Mouse (Mus musculus) kidney, adult 2 months (tissue): ENCODE results near the gene Kif1b.

Experiments
- CTCF ChIP-seq: fragments of 200-500 bp; conservative IDR thresholded peaks from 2 replicates; pipeline ENCODE4 v1.5.1; 2011; ENCODE audit warnings: low read depth, mild to moderate bottlenecking, control low read depth, low read length, moderate library complexity, mixed read lengths; ENCODE audit not compliant: insufficient read depth, insufficient read length
- POLR2A ChIP-seq: fragments of 200-500 bp; IDR thresholded peaks from one replicate; pipeline ENCODE4 v1.6.1; 2011; ENCODE audit warnings: low read depth, low read length, control low read depth

DNA sequence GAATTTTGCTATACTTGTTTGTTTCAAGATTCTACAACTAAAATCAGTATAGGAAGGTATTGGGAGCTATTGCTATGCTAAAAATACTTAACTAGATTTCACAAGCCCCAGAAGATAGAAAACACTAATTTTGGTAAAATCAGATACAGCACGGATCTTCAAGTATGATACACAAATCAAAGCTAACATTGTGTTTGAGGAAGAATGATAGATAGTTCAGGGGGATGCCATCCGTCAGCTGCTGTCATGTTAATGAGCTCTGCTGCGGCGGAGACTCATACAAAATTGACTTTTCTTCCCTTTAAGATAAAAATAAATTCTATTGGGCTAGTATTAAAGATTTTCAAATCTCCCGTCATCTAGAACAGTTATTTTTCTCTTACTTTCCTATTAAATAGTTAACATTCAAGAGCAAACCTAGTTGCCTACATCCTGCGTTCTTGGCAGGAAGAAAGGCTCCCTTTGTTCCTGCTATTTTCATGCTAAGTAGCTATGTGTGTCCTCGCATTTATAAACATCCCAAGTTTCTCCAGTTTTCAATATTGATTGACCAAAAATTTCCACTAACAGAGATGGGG is 60.8 kb downstream of the Kif1b start:
- TF ChIP-seq CTCF, result no peak
- no peak for TF ChIP-seq POLR2A
